Mouse (Mus musculus) WW6 (cell line): ENCODE measurements around the gene Gcm2.
A peak's percentile ranks its signal among the peaks of the same experiment; 100 is the strongest.

Source experiments
- DNase-seq: peaks from one replicate; pipeline ENCODE4 v3.0.0-alpha.2; 2013; ENCODE audit warnings: low read depth, low spot score

Gene Gcm2

GRCm38 (mm10) chr13:41110935-41111334 lies at the start of gene Gcm2:
Gene Gcm2 (minus strand): TSS chr13:41111035.
- no peak for DNase-seq

- DNase-seq, result no peak
Measured at GRCm38 (mm10) chr13:41158426-41158825, 47.6 kb upstream of the Gcm2 start.

GRCm38 (mm10) chr13:41153146-41153545 lies 42.3 kb upstream of the Gcm2 start:
- no peak for DNase-seq

GRCm38 (mm10) chr13:41146271-41146670 lies 35.4 kb upstream of the Gcm2 start:
- peak; percentile 78 for DNase-seq

- peak; percentile 73 for DNase-seq
Measured at GRCm38 (mm10) chr13:41145433-41145970, 34.7 kb upstream of the Gcm2 start.

GRCm38 (mm10) chr13:41134901-41135300 lies 24.1 kb upstream of the Gcm2 start:
- no peak for DNase-seq

- DNase-seq, result no peak
Measured at GRCm38 (mm10) chr13:41129061-41129460, 18.2 kb upstream of the Gcm2 start.

- no peak for DNase-seq
Measured at GRCm38 (mm10) chr13:41128326-41128725, 17.5 kb upstream of the Gcm2 start.

GRCm38 (mm10) chr13:41123666-41124225 lies 12.9 kb upstream of the Gcm2 start:
- no peak for DNase-seq

GRCm38 (mm10) chr13:41119152-41119945 lies 8.5 kb upstream of the Gcm2 start:
- no peak for DNase-seq

GRCm38 (mm10) chr13:41113940-41114339 lies 3.1 kb upstream of the Gcm2 start, which contains the start of gene Sycp2l:
Gene Sycp2l (plus strand): TSS chr13:41114307.
- DNase-seq, result no peak

- no peak for DNase-seq
Measured at GRCm38 (mm10) chr13:41105541-41105940, 5.3 kb downstream of the Gcm2 start.

- DNase-seq, result no peak
Measured at GRCm38 (mm10) chr13:41103841-41104525, 6.9 kb downstream of the Gcm2 start.

- no peak for DNase-seq
Measured at GRCm38 (mm10) chr13:41100031-41100430, 10.8 kb downstream of the Gcm2 start.

- no peak for DNase-seq
Measured at GRCm38 (mm10) chr13:41098325-41098724, 12.5 kb downstream of the Gcm2 start.

- no peak for DNase-seq
Measured at GRCm38 (mm10) chr13:41097324-41098058, 13.3 kb downstream of the Gcm2 start.

GRCm38 (mm10) chr13:41094160-41094559 lies 16.7 kb downstream of the Gcm2 start:
- DNase-seq, result no peak

GRCm38 (mm10) chr13:41091271-41091670 lies 19.6 kb downstream of the Gcm2 start:
- DNase-seq, result no peak

- DNase-seq, result no peak
Measured at GRCm38 (mm10) chr13:41088746-41089145, 22.1 kb downstream of the Gcm2 start.

GRCm38 (mm10) chr13:41085140-41085539 lies 25.7 kb downstream of the Gcm2 start:
- DNase-seq, result no peak

GRCm38 (mm10) chr13:41084521-41084920 lies 26.3 kb downstream of the Gcm2 start:
- no peak for DNase-seq

- no peak for DNase-seq
Measured at GRCm38 (mm10) chr13:41080700-41081099, 30.1 kb downstream of the Gcm2 start.
